Mouse (Mus musculus) splenic B cell, adult 2 months (primary cell): ENCODE measurements around the gene Prpf8.

Experiments used
- DNase-seq: peaks from one replicate; pipeline ENCODE4 v3.0.0-alpha.2; 2011; ENCODE audit warnings: low read depth, low spot score
- H3K27me3 ChIP-seq: 2 replicates; pipeline ENCODE4 v1.6.1; 2012; ENCODE audit warnings: mild to moderate bottlenecking, low read length, moderate library complexity, mixed read lengths; ENCODE audit not compliant: control insufficient read depth, poor library complexity, insufficient read depth, severe bottlenecking
- H3K36me3 ChIP-seq: 2 replicates; pipeline ENCODE4 v1.6.1; 2012; ENCODE audit warnings: mild to moderate bottlenecking, low read length, moderate library complexity, mixed read lengths; ENCODE audit not compliant: control insufficient read depth, poor library complexity, insufficient read depth, severe bottlenecking

Gene Prpf8

GRCm38 (mm10) chr11:75508904-75509303 is 22.3 kb downstream of the Prpf8 start:
- peaks cover 12% of the 10 kb centered on the region for H3K36me3 ChIP-seq
- H3K27me3 ChIP-seq, result no peaks in the 10 kb centered on the region
- DNase-seq, result no peak

- Histone ChIP-seq H3K27me3 (no peaks in the 10 kb centered on the region), H3K36me3 (peaks cover 10% of the 10 kb centered on the region)
- peak; percentile 21 for DNase-seq
Observed at GRCm38 (mm10) chr11:75509741-75510626, 23.4 kb downstream of the Prpf8 start, which contains the start of gene Rilp. Gene Rilp, plus strand, starts transcription at chr11:75510094.

- DNase-seq, result peak; percentile 96
- H3K27me3 ChIP-seq, result no peaks in the 10 kb centered on the region
- peaks cover 10% of the 10 kb centered on the region for H3K36me3 ChIP-seq
Observed at GRCm38 (mm10) chr11:75510627-75510993, 24.0 kb downstream of the Prpf8 start.

DNA sequence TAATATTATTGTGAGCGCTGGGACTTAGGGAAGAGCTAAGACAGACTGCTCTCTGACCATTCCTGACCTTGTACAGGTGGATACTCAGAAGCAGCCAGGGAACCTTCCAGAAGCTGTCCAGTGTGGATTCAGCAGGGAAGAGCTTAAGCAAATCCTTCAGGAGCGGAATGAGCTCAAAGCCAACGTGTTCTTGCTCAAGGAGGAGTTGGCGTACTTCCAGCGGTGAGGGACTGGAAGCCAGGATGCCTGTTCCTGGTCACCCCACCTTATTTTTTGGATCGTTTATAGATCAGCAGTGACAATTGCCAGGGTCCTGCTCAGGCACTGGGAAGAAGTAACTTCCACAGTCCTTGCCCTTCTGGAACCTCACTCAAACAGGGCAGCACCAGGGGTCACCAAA is 24.6 kb downstream of the Prpf8 start:
- Histone ChIP-seq H3K36me3 (peaks cover 9% of the 10 kb centered on the region), H3K27me3 (no peaks in the 10 kb centered on the region)
- no peak for DNase-seq

DNA sequence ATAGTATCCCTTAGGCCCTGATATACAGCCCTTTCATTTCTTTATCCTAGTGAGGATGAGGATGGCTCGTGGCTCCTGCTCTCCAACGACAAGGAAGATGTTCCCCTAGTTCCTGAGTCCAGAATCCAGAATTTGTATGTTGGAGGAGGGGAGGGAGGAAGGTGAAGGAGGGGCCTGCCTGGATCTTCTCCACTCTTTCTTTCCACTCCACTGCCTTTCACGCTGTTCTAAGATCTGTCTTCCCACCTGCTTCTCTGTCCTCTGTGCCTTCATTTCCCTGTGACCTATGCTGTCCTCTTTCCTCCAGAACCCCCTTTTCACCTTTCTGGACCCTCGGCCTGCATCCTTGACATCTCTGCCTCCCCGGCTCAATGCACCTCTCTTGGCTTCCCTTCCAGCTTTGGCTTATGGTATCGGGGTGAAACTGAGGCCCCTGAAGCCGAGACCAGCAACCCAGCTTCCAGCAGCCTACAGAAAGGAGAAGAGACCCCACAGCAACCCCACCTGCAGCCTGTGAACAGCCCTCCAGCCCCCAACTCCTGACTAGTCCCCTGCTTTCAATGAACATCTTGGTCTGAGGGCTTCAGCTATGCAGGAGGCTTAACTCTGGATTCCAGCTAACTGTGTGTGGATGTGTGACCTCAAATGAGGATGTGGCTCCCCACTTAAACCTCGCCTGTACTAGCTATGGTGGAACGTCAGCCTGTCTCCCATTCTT is 25.8 kb downstream of the Prpf8 start:
- Histone ChIP-seq H3K36me3 (peaks cover 7% of the 10 kb centered on the region), H3K27me3 (no peaks in the 10 kb centered on the region)
- no peak for DNase-seq

DNA sequence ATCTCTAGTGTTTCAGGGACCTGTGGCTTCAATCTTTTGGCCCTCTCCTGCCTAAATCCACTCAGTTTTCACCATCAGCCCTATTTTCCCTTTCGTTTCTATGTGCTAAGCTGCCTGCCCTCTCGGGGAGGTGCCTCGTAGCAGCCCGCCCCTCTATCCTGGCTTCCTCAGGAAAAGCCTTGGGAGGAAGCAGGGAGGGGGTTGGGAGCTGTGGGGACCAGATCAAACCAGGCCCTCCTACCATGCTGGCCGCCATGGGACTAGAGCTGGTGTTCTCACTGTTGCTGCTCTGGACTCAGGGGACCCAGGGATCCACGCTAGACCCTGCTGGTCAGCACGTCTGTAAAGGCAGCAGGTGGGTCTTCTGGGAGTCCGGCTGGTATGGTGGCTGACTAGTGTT is 26.7 kb downstream of the Prpf8 start, which contains the start of gene Scarf1:
Scarf1 (plus strand) TSS at position 205 of the 400 bp plus-strand sequence.
- Histone ChIP-seq H3K27me3 (no peaks in the 10 kb centered on the region), H3K36me3 (no peaks in the 10 kb centered on the region; the same call in 1 of the 2 replicates)
- DNase-seq, result no peak

GRCm38 (mm10) chr11:75515186-75515585 is 28.6 kb downstream of the Prpf8 start:
- DNase-seq, result no peak
- H3K36me3 ChIP-seq, result no peaks in the 10 kb centered on the region
- no peaks in the 10 kb centered on the region for H3K27me3 ChIP-seq

DNA sequence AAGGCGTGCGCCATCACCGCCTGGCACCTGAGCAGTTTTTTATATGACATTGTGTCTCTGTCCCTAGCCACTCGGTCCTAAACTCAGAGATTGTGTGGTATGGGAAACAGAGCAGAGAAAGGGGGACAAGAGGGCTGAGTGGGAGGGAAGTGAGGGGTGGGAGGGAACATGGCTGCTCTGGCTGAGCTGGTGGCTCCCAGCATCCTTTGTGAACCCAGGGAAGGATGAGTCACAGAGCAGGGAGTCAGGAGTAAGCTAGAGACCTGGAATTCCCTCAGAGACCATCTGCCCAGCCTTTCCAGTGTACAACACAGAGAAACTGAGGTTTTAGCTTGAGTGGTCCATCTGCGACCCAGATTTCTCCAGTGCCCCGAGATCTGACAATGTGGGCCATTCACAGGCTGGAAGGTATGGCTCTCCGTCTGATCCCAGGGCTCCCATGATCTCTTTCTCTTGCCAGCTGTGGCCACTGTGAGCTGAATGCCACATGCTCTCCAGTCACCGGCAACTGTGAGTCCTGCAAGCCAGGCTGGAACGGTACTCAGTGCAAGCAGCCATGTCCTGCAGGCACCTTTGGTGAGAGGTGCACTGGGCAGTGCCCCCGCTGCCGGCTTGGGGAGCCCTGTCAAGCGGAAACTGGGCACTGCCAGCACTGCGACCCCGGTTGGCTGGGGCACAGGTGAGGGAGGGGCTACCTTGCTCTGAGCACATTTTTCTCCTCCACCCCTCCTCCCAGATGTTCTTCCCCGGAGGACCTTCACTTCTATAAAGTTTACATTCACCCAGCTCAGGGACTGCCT is 33.4 kb downstream of the Prpf8 start:
- Histone ChIP-seq H3K36me3 (no peaks in the 10 kb centered on the region), H3K27me3 (no peaks in the 10 kb centered on the region)
- no peak for DNase-seq

GRCm38 (mm10) chr11:75521609-75522008 is 35.0 kb downstream of the Prpf8 start:
- no peak for DNase-seq
- Histone ChIP-seq H3K27me3 (no peaks in the 10 kb centered on the region), H3K36me3 (no peaks in the 10 kb centered on the region)

DNA sequence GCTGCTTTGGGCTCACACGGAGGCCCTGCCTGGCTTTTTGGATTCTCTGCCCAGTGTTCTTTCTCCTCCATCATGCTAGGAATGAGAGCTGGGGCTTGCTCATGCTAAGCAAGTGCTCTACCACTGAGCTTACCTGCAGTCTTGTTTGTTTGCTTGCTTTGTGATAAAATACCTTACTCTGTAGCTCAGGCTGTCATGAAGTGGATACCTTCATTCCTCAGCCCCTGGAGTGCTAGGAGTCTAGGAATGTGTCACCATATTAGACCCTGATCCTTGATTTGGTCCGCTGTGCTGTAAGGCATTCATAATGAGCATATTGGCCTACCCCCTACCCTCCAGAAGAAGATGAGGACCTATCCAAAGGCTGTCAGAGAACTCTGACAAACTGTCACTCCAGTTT is 36.2 kb downstream of the Prpf8 start:
- Histone ChIP-seq H3K27me3 (no peaks in the 10 kb centered on the region), H3K36me3 (no peaks in the 10 kb centered on the region)
- no peak for DNase-seq

DNA sequence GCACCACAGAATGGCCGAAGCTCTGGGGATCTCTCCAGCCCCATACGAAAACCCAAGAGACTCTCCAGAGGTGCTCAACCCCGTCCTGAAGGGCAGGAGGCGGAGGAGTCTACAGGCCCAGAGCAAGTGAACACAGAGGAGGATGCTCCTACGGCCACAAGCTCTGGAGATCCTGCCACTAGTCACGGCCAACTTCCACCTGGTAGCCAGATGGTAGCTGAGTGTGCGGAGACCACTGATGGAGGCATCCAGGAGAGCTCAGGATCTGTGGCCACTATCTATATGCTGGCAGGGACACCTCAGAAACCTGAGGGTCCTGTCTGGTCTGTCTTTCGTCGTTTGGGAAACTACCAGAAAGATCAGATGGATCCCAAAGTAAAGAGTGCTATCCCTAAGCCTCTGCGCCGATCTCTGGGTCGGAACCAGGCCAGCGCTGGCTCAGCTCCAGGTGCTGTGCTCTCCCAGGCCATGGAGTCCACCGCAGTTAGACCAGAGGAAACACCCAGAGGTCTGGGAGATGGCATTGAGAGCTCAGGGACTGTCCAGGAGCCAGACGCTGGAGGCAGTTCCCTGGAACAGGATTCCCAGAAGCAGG is 39.0 kb downstream of the Prpf8 start:
- H3K36me3 ChIP-seq, result no peaks in the 10 kb centered on the region
- no peaks in the 10 kb centered on the region; the same call in 1 of the 2 replicates for H3K27me3 ChIP-seq
- no peak for DNase-seq

- Histone ChIP-seq H3K36me3 (no peaks in the 10 kb centered on the region), H3K27me3 (no peaks in the 10 kb centered on the region; the same call in 1 of the 2 replicates)
- no peak for DNase-seq
Observed at GRCm38 (mm10) chr11:75526943-75527342, 40.3 kb downstream of the Prpf8 start.

GRCm38 (mm10) chr11:75529771-75530170 is 43.2 kb downstream of the Prpf8 start:
- Histone ChIP-seq H3K36me3 (no peaks in the 10 kb centered on the region), H3K27me3 (no peaks in the 10 kb centered on the region; the same call in 1 of the 2 replicates)
- DNase-seq, result no peak

DNA sequence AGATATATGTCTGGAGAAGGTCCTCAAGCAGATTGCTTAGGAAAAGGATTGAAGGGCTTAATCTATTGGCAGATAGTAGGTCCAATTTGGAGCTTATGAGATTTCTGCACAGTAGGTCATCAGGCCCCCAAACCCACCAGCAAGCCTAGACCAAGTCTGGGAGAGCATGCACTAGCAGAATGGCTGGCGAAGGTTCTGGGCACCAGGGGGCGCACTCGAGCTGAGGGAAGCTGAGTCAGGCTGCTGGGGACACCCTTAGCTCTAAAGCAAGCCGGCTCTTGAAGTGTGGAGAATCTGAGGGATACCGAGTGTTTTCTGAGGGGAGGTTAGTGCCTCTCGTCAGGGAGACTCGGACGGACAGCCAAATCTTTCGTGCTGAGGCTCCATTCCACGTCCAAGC is 43.7 kb downstream of the Prpf8 start:
- no peaks in the 10 kb centered on the region for H3K36me3 ChIP-seq
- peak; percentile 93 for DNase-seq
- no peaks in the 10 kb centered on the region; the same call in 1 of the 2 replicates for H3K27me3 ChIP-seq
